Mouse (Mus musculus) ES-Bruce4 (cell line): Measurements from ENCODE around the gene Pim3.

ENCODE experiments used
- CTCF ChIP-seq: IDR thresholded peaks from one replicate; pipeline ENCODE4 v1.8.1; 2011; ENCODE audit warnings: low read depth, low read length
- EP300 ChIP-seq: IDR thresholded peaks from 2 replicates; pipeline ENCODE4 v1.6.1; 2011; ENCODE audit warnings: low read depth, low read length; ENCODE audit not compliant: insufficient read depth
- POLR2A ChIP-seq: IDR thresholded peaks from one replicate; pipeline ENCODE4 v1.8.1; 2011; ENCODE audit warnings: low read length; ENCODE audit not compliant: insufficient read depth

GRCm38 (mm10) chr15:88892876-88893275, 30.9 kb downstream of the Pim3 start:
- no peak for TF ChIP-seq POLR2A
- TF ChIP-seq EP300: no peak
- no peak for TF ChIP-seq CTCF
